Mouse (Mus musculus) megakaryocyte-erythroid progenitor cell, adult 5-6 weeks (primary cell): ENCODE data around the gene Shtn1. TPM values are rescaled to one million over a fixed set of nuclear protein-coding genes. Genes with fewer than 3 reads are reported as not detected.

Experiments
- ATAC-seq: replicated peaks from 2 replicates; pipeline ENCODE4 v1.8.0; 2016; ENCODE audit warnings: mild to moderate bottlenecking, inconsistent platforms; ENCODE audit not compliant: severe bottlenecking, poor library complexity, low FRiP score, low TSS enrichment
- total RNA-seq, 2 experiments: library from RNA; stranded (forward) in 1 of 2; stranded (reverse) in 1 of 2; fragments of 200-1000, 215-1000 nt in 1 of 2; fragments of >200 nt in 1 of 2; fragmentation: Nextera tagmentation in 1 of 2; gene quantifications; 2 replicates each; pipeline ENCODE4 v1.2.3; 2014 to 2017

Shtn1 gene
- total RNA-seq (2014; fragmentation: Nextera tagmentation), result 1.8 TPM in 1 of 2 replicates, not detected in the other
- total RNA-seq (2017), result 0.23 and 0.42 TPM in 2 replicates

DNA sequence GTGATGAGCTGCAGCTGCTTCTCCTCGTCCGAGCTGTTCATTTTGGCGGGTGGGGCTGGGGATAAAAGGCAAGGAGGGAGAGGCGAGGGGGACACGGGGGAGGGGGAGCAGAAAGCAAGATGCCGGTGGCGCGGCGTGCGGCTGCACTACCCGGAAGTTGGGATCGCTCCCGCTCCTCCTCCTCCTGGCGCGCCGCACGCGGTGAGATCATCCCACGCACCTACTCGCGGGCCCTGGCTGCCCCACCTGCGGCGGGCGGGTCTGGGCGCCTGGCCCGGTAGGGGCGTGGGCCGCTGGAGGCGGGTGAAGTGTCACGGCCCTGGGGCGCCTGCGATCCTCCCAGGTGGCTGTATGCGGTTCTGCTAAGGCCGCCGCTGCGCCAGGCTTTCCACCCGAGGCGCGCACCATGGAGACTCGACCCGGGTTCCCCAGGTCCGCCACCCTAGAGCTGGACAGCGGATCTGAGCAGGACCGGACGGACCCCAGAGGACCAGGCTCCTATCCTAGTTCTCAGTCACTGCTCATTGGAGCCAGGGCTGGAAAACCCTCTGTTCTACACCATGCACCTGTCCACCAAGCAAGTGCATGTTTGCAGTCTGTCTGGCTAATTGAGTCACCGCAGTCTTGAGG lies at the start of gene Shtn1:
Shtn1 (minus strand) TSS at position 629 of the 630 bp plus-strand sequence.
- ATAC-seq, result no peak

DNA sequence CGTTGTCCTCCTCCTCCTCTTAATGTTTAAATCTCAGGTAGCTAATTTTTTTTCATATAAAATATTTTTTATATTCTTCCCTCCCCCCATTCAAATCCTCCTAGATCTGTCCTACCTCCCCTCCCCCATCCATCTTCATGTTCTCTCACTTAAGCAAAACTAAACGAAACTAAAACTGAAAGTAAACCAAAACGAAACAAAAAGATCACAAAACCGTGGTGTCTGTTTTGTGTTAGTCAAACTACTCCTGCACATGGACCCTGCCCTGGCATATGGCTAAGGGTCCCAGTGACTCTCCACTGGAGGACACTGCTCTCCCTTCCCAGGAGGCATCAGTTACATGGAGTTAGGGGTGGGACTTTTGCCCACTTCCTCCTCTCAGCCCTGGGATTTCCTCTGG lies 38.3 kb upstream of the Shtn1 start:
- no peak for ATAC-seq

DNA sequence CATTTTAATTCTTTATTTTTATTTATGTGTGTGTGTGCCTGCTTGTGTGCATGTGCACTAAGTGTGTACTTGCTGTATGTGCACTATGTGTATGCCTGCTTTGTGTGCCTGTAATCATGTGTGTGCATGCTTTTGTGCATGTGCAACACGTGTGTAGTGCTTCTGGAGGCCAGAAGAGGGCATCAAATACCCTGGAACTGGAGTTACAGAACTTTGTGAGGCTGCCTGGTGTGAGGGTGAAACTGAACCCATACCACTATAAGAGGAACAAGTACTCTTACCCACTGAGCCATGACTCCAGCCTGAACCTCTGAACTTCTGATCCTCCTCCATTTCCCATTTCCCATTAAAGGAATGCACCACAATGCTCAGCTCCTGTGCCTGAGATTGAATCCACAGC lies 34.0 kb upstream of the Shtn1 start:
- ATAC-seq, result no peak

DNA sequence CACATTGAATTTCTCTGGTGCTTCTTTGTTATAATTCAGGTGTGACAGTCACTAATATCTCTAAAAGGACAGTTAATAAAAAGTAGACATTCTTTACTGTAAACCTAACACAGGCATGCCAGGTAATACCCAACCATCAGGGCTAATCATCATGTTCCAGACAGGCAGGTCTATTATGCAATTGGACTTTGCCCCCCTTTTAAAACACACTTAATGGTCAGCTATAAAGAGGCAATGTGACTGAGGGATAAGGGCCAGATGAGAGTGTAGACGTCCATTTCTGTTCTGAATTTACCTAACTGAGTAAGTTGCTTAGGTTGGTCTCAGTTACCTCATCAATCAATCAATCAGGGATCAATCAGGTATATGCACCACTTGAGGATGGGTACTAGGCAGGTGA lies 22.4 kb upstream of the Shtn1 start:
- no peak for ATAC-seq

DNA sequence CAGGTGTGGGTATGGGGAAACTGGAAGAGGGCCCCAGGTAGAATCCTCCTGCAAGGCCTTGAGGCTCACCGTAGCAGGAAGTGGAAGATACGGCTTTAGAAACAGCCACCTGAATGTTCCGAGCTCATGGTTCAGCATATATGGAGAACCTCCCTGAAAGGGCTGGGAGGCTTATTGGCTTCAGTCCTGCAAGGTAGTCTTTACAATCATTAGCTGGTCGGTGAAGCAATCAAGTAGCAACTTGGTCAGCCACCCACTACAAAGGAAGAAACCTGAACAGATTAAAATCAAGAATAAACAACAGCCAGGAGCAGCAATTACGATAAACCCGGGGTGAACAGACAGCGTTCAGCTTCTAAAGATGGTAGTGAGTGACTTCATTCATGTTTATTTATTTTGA lies 16.4 kb upstream of the Shtn1 start:
- ATAC-seq, result no peak

DNA sequence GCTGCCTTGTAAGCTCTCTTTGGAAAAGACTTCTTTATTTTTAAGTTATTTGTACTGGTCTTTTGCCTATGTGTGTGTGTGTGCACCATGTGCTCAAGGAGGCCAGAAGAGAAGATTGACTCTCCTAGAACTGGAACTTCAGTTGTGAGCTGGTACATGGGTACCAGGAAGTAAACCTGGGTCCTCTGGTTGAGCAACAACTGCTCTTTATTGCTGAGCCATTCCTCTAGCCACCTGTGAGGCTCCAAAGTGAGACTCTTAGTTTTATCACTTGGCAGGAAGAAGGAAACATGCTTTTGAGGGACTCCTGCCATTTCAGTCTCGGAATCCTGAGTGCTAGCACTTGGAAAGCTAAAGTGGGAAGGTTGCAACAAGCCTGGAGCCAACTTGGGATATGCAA lies 14.4 kb upstream of the Shtn1 start:
- ATAC-seq, result no peak

DNA sequence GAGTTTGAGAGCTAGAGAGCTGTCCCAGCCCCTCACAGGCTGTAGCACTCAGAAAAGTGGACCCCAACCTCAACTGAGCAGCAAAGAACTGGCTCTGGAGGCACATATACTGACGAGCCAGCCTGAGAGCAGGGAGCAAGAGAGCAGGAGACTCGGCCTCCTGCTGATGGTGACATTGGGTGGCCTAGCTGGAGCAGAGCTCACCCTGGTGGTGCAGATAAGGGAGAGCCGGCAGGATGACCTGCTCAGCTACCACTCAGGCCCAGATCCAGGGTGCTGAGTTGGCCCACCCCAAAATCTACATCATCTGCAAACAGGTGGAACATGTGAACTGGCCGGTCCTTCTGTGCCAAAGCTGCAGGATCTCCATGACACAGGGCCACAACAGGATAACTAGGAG lies 8.4 kb upstream of the Shtn1 start:
- ATAC-seq, result no peak

DNA sequence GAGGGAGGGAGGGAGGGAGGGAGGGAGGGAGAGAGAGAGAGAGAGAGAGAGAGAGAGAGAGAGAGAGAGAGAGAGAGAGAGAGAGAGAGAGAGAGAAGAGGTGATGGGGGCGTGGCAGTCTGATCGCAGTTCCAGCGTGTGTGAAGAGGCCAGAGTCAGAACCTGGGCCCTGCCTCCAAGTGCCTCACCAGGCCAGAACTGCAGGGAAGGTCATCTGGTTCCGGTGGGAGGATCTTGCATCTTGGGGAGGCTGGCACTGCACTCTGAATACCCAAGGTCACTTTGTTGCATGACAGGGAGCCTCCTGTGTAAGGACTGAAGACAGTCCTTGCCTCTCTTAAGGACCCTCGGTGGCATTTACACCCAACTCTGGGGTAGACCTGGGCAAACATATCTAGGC lies 231 bp upstream of the Shtn1 start:
- no peak for ATAC-seq

DNA sequence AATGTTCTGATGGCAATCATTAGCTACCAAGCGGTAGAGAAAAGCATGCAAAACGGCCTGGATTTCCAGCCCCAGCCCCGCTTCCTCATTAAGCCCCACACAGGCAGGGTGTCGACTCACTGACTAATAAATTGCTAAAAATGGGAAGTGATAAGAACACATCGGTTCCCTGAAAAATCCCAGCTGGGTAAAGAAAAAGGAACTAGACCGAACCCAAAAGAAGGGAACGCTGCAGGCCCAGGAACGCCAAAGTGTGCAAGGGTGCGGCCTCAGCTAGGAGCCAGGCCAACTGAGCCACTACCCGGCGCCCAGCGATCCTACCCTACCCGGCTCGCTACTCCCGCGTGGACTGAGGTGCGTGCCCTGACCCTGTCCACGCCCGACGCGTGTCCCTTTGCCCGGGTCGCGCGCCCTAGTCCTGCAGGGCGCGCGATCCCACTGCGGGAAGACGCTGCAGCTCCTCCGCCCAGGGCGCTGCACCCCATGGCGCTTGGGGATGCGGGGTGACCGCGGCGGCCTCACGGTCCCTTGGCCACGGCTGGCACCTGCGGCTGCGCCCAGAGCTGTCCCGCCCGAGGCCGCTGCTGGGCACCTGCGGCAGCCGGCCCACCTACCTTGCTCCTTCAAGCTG lies 944 bp downstream of the Shtn1 start:
- no peak for ATAC-seq

DNA sequence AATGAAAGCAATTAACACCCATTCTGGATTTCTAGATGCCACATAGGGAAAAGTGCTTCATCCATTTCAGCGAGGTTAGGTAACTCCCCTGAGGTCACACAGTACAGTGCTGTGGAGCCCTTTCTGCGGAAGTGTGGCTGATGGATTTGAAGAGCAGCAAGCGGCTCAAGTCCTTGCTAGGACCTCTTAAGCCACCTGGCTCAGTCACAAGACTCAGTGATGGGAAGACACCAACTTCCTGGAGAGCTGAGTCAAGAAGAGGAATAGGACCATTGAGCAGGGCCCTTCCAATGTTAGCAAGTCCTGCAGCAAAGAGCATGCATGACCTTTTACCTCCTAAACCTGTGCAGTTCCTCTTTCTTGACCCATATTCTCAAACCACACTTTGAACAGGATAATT lies 1.5 kb downstream of the Shtn1 start:
- ATAC-seq, result no peak

DNA sequence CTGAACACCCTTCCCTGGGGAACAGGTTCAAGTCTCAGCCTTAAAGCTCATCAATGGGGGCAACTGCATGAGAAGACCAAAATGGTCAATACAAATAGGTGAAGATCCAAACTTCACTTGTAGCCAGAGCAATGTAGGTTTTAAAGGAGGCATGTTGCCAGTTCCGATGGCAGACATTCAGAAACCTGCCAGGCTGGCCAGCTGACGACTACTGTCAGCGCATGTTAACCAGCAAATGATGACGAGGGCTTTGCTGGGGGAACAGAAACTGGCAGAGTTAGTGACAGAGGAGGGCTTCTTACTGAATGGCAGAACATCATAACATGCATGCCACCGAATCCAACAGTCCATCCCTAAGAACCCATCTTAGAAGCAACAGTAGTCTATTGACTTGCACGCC lies 2.9 kb downstream of the Shtn1 start:
- ATAC-seq, result no peak

DNA sequence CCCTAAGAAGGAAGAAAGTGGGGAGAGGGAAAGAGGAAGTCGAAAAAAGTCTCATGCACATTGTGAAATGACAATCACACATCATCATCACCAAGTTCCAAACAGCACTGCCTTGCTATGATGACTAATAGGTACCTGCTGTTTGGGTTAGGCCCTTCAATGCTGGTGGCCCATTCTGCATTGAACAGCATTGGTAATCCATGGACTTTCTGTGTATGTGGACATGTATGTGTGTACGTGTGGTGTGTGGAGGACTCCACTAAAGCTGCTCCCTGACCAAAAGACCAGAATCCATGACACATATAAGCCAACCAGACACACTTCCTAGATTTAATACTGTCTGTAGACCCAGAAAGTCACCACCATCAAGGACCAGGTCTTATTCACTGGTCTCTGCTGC lies 3.9 kb downstream of the Shtn1 start:
- no peak for ATAC-seq

DNA sequence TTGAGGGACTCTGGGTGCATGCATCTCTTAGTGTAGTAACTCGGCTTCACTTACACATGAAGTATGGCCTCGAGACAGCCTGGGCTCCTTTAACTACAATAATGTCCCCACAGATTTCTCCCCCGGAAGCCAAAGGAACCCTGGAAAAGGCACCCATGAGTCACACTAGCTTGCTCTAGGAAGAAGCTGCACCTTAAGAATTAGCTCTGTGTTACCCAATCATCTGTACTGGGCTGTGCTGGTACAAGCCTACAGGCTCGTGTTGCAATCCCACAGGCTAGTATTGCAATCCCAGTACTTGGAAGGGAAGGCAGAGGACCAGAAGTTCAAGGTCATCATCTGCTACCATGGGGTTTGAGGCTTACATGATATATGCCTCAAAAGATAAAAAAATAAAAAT lies 4.5 kb downstream of the Shtn1 start:
- no peak for ATAC-seq

DNA sequence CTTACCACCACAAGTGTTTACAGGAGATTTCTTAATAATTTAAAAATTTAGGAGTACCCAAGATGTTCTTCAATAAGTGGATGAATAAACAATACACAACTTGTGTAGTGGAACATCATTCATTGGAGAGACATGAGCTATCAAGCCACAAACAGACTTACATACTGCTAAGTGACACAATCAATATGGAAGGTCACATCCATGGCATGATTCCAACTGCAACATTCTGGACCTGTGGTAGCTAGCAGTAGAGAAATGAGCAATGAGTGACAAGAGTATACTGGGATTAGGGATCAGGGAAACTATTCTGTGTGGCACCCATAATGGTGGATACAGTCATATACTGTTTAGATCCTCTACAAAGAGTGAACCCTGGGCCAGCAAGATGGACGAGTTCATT lies 8.2 kb downstream of the Shtn1 start:
- ATAC-seq, result no peak

DNA sequence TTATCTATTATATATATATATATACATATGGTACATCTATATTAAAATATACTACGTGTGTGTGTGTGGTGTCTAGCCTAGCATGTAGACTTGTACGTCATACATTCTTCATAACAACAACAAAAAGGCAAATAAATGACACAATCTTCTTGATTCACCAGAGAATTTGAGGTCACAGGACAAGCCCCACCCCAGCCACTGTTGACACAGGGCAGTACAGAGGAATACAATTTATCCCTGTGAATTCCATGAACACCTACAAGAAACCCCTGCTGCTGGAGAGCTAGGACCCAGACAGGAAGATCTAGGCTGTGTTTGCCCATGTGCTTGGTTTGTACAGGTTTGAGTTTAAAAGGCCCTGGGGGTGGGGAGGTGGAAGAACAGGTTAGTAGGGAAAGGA lies 9.2 kb downstream of the Shtn1 start:
- ATAC-seq, result no peak

DNA sequence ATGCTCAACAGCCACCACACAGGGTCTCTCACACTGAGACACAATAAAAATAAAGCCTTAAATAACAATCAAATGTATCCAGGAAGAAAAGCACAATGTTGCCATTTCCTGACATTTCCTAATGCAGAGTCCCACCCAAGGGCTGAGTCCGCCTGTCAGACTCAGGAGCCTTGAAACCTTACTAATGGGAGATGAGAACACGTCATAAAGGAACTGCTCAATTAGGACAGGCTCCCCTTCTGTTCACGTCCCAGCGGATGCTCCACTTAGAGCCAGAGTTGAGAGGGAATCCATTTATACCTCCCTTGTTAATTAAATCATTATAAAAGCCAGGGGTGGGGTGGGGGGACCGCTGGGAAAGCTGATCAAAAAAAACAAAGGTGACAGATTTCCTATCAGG lies 9.8 kb downstream of the Shtn1 start:
- ATAC-seq, result no peak

DNA sequence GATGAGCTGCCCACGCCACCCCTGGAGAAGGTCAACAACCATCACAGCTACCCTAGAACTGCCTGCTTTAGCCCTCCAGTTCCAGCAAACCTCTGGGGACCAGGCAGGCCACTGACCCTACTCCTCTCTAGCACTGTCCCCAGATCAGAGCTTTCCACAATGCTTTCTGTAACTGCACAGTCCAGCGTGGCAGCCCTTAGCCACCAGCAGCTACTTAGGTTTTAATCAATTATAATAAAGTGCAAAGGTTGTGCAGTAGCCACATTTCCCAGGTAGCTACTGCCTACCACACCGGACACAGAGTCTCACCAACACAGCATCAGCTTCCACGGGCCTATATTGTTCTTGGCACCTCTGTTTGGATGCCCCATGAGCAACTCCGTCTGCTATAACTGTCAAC lies 11.3 kb downstream of the Shtn1 start:
- no peak for ATAC-seq

DNA sequence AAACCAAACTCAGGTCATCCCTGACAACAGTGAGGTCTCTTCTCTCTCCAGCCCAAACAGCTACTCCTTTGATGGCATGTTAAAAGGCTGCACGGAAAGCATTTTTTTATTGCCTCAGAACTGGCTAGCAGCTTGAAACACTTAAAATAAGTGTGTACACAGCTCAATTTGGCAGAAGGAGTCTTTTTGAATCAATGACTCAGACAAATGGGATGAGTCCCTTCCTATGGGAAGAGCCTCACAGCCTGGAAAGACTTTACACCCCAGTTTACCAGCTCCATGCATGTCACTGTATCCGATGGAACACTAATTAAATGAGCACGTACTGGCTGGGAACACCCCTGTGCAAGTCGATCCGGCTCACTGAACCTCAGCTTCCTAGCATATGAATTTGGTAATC lies 12.3 kb downstream of the Shtn1 start:
- ATAC-seq, result no peak

DNA sequence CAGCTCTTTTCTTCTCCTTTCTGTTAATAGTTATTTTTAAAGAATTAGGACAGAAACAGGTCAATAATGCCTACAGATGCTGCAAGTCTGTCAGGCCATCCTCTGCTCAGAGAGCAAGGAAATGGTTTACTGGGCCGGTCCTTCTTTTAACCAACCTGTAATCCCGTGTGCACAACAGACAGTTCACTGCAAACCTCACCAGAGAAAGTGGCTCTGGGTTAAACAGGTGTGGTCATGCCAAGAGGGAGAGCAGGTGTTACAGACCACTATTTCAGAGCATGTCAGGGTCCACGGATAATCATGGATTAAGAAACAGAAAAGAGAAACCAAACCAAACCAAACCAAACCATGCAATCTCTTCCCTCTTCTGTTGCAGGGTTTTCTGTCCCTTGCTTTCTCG lies 17.8 kb downstream of the Shtn1 start:
- ATAC-seq, result no peak

DNA sequence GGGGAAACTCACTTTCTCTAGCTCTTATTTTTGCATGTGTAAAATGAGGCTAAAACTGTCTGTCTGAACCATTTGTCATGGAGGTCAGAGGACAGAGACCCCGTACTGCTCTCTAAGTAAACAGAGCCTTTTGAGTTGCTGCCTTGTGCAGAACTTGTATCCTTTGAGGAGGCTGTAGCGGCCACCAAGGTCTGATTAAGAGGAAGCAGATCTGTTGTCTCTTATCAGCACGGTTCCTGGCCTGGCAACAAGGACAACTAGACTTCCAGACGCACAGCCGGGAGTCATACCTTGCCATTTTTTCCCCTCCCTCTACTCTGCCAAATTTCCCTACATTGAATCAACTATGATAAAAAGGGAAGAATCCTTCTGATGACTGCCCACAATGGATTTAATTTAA lies 18.5 kb downstream of the Shtn1 start:
- ATAC-seq, result no peak

DNA sequence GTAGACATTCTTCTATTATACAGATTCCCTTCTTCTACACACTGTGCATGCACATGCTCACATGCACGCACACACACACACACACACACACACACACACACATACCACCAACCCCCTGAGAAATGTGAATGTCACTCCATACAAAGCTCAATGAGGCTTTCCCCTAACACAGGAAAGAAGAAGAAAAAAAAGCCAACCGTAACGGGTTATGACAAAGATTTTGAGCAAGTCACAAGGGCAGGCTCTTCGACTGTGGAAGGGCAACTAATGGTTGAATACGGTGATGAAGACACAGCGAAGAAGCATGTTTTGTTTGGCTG lies 21.3 kb downstream of the Shtn1 start:
- no peak for ATAC-seq
